Mouse (Mus musculus): Measurements from ENCODE around the gene Nova1.

The Nova1 gene

GRCm38 (mm10) chr12:46818856-46819347 lies at the start of gene Nova1:
TSS of gene Nova1 (minus strand) at chr12:46818929.
- DNase-seq, result no peak

DNA sequence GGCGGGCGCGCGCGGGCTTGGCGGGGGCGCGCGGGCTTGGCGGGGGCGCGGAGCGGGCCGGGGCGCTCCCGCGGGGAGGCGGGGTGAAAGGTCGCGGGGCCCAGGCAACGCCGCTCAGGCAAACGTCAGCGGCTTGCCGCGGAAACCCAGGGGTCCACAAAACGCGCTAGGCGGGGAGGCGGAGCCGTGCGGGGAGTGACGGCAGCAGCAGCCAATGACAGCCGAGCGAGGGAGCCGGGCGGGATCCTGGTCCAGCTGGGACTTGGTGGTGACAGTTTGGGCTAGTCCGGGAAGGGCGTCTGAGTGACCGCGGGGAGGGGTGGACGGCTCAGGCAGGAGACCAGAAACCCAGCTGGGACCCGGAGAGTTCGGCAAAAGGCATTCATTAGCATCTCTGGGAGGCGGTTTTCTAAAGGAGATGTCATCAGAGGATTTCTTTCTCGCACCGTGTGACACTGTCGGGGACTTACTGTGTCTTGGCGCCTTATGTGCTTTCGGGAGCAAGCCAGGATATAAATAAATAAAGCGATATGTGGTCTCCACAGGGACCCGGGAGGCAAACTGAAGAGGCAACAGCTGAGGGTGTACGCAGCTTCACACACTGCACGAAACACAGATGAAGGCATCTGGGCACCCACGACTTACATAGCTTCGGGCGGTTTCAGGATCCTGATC lies 756 bp upstream of the Nova1 start:
- peak; percentile 13 to 26 for DNase-seq

DNA sequence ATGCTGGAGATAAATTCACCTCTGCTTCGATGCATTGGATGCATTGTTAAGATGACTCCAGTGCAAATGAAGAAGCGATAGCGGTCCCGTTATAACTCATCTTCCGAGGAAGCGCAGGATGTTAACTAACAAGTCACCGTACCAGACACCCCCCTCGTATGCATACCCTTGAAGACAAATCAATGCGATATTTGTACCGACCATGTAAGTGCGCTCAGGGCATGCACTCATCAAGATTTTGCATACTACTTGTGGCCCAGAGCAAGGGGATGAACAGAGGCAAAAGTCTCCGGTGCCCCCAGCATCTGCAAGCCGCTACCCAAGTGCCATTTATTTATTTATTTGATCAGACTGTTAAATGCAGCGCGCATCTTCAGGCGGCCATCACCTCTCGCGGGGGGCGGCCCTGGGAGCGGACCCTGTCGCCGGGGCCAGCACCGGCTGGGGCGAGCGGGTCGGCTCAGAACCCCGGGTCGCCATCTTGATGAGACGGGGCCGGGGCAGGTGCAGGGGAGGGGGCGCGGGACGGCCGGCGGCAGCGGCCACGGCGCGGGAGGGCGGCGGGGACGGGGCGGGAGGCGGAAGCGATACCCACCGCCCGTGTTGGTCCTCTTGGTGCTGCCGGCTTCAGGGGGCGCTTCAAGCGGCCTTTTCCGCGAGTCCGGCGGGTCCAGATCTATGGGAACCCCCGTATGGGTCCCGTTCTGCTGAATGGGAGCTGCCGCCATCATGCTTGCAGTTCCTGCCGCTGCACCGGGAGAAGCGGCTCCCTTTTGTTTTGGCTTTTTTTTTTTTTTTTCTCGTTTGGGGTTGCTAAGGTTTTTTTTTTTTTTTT lies 491 bp downstream of the Nova1 start:
- DNase-seq, result no peak

DNA sequence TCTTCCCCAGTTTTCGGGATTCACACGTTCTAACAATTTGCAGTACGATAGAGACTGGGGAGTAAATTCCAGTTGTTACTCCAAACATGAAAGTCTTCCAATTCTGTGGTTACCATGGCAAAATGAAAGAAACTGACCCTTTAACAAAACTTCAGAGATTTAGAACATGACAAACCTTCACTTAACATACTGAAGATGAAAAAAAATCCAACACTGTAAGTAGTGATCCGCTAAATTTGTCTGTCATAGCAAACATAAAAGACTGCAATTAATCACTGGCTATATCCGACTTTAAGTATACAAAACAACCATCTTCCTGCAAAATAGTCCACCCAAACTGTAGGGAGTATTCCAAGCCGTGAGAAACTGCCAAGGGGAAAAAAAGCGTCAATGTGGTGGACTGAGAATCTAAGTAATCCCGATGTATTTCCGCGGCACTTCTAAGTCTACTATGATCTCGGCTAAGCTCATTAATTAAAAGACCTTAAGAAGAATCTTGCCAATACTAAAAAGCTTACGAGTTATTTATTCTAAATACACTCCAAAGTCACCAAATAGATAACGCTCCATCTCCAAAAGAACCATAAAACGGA lies 1.4 kb downstream of the Nova1 start:
- no peak for DNase-seq

GRCm38 (mm10) chr12:46816291-46816690 lies 2.4 kb downstream of the Nova1 start:
- DNase-seq, result no peak

- no peak for DNase-seq
These were observed 3.0 kb downstream of the Nova1 start for GRCm38 (mm10) chr12:46815697-46816096.

- DNase-seq, result no peak
These were observed 3.9 kb downstream of the Nova1 start for GRCm38 (mm10) chr12:46814820-46815219.

- no peak for DNase-seq
These were observed 17.4 kb downstream of the Nova1 start for GRCm38 (mm10) chr12:46801311-46801710.

- no peak for DNase-seq
These were observed 36.1 kb downstream of the Nova1 start for GRCm38 (mm10) chr12:46782301-46783280.

DNA sequence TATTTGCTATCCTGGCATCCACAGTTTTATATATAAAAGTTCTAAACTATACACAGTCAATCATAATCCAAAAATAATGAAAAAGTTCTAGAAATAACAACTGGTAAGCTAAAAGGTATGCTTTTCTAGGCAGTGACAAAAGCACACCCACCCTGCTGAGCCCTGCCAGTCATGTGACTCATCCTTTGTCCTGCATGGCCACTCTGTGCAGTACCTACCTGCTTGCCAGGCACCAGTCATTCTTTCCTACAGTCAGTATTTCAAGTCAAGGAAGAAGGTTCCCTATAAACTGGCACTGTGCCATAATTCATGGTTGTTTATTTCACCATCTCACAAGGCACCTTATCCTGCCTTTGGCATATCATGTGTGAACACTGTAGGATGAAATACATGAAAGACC lies 37.2 kb downstream of the Nova1 start:
- DNase-seq, result no peak

- no peak for DNase-seq
These were observed 37.7 kb downstream of the Nova1 start for GRCm38 (mm10) chr12:46780983-46781382.

DNA sequence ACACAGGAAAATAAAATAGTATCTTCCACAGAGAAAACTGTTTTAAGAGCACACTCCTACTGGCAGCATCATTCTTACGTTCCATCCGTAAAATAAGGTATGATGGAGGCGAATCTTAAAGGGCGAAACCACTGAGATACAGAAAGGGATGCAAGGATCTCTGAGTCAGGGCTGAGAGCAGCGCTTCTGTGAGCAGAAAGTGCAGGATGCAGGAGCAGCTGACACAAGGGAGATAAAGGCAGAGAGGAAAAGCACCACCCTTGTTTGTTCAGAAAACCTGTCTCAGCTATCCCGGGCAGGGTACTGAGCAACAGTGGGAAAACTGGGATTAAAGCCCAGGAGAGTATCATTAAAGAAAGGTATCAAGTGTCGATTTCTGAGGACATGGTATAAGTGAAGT lies 59.3 kb downstream of the Nova1 start:
- DNase-seq, result no peak

- no peak for DNase-seq
These were observed 64.3 kb downstream of the Nova1 start for GRCm38 (mm10) chr12:46754325-46754848.

GRCm38 (mm10) chr12:46753096-46753495 lies 65.6 kb downstream of the Nova1 start:
- no peak for DNase-seq

DNA sequence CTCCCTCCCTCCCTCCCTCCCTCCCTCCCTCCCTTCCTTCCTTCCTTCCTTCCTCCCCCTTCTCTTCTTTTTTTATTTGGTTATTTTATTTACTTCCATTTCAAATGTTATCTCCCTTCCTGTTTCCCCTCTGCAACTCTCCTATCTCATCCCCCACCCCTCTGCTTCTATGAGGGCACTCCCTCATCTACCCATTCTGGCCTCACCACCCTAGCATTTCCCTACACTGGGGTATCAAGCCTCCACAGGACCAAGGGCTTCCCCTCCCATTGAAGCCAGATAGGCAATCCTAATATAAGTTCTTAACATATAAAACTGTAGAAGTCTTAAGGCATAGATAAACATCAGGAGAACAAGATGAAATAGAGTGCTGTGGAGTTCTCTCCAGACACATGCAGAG lies 85.5 kb downstream of the Nova1 start:
- no peak for DNase-seq

GRCm38 (mm10) chr12:46731943-46732342 lies 86.8 kb downstream of the Nova1 start:
- no peak for DNase-seq

DNA sequence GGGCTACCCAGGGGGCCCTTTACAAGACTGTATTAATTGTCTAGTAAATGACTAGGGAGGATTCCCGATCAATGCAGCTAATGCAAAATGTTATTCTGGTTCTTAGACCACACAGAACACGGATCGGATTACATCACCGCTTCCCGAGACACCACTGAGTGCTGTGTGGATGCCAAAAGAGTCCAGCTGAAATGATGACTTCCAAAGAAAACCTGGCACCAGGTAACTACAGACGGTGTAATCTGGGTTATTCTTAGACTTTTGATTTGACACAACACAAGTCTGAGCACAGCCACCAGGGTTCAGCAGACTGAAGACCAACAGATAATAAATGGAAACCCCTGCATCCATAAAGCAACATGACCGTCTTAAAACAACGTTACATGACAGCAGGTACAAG lies 96.8 kb downstream of the Nova1 start:
- DNase-seq, result no peak

- no peak for DNase-seq
These were observed 99.7 kb downstream of the Nova1 start for GRCm38 (mm10) chr12:46719076-46719475.

DNA sequence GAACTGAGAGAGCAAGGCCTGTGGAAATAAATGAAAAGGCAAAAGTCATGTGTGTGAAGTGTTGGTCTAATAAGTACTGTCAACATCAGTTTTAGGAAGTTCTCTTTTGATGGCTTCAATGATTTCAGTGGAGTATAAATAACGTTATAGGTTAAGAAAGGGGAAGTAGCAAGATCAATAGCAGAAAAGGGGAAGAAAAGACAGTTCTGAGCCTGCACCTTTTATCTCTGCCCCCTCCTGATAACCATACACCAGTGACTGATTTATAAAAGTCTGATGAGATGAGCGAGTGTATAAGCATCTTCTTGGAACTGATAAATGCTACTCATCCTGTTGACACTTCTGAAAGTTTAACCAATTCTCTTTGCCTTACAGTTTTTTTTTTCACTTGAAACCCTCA lies 108.6 kb downstream of the Nova1 start:
- no peak for DNase-seq

DNA sequence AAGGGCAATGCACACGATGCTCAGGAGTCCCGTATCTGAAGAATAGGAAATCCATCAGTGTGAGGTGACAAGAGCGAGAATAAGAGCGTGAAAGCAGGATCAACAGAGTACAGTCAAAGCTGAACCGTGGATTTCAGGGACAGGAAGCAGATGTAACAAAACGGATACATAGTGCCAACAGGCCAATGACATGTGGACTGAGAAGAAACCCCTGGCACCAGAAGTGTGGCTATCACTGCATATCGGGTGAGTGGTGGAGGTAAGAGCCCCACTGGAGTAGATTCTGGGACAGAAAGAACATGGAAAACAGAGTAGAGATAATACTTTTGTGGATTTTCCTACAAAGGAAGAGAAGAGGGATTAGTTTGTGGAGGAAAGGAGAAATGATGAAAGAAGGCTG lies 109.3 kb downstream of the Nova1 start:
- DNase-seq, result no peak

GRCm38 (mm10) chr12:46700202-46700601 lies 118.5 kb downstream of the Nova1 start:
- no peak for DNase-seq

DNA sequence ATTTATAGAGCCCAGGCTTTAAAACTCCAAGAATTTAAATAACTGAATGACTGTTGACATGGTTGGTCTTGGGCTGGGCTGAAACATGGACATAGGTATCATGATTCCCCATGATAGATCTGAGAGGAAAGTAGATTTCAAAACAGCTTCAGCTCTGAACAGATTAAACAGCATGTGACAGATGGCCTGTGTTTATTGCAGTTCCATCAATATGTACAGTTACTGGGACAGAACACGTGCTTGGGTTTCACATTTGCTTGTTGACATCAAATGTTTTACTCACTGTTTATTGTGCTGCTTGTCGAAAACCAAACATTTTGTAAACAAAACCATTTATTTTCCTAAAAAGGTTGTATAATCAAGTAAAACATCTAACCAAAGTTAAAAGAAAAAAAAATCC lies 142.4 kb downstream of the Nova1 start:
- no peak for DNase-seq

Measured in thymus, adult 18-20 months (tissue).